Mouse (Mus musculus): ENCODE results near the gene Klf16.

The Klf16 gene

DNA sequence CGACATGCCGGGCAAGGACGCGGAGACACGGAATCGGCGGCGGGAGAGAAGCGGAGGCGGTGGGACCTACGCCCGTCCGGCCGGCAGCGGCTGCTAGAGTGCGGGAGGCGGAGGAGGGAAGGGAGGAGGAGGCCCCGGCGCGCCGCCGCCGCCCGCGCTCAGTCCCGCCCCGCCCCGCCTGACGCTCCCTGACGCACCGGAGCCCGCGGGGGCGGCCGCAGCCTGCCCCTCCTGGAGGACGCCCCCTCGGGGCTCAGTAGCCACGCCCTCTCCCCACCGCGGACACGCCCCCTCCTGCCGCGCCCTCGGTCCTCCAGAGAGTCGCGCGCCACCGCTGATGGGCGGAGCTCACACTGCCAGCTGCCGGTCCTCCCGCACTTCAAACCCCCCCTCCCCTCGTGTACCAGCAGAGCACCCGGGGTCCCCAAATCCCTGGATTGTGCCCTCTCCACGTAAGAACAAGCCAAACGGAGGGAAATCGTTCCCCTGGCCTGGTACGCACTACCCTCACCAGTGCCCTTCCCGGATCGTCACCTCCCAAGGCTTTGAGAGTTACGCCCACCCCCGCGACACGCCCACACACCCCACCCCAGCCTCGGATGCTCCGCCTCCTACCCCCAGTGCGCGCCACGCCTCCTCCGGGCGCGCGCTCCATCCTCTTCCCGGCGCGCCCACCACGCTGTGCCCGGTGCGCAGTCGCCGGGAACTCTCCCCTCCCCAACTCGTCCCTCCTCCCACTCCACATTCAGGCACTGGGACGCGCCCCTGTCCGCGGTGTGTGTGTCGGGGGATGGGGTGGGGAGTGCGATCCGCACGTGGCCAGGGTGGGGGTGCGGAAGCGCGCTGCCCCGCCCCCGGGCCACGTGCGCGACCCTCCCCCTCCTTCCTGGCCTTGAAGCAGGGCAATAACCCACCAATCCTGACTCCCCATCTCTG is at the start of gene Klf16:
Klf16 (minus strand) TSS at position 127 of the 936 bp plus-strand sequence.
- peak; percentile 96 for DNase-seq (ENCODE audit: low spot score)

GRCm38 (mm10) chr10:80625764-80626163 is 48.6 kb upstream of the Klf16 start:
- DNase-seq (ENCODE audit: low spot score): no peak

- no peak for DNase-seq (ENCODE audit: low spot score)
Measured at GRCm38 (mm10) chr10:80623457-80624191, 46.5 kb upstream of the Klf16 start.

DNA sequence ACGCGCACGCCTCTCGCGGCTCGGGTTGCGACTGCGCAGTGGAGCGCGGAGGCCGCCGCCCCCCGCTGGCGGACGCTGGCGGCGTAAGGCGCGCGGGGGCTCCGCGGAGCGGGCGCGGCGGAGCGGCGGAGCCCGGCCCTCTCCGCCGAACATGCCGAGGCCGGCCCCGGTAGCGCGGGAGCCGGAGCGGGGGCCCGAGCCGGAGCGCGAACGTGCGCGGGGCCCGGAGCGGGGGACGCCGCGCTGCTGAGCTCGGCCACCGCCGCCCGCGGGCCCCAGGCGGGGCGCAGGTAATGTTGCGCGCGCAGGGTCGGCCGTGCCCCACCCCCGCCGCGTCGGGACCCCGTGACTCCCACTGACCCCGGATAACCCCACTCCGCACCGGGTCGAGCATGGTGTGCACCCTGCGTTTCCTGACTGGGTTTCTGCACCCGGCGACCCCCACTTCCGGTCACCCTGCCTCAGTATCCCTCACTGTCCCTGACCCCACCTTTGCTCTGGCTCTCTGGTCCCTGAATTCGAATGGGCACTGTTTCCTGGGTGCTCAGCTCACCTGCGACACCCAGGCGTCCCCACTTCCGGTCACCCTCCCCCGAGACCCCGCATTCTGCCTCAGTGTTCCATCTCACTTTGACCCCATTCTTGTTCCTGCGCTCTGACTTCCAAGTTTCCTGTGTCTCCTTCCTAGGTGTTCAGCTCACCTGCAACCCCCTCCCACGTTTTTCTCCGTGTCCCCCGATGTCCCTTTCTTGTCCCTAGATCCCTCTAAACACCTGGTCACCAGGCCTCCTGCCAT is 45.7 kb upstream of the Klf16 start, which contains the start of gene Csnk1g2:
Csnk1g2 (plus strand) TSS at position 178 of the 796 bp plus-strand sequence.
- DNase-seq (ENCODE audit: low spot score): no peak

GRCm38 (mm10) chr10:80621940-80622660 is 45.0 kb upstream of the Klf16 start:
- DNase-seq (ENCODE audit: low spot score): peak; percentile 98

DNA sequence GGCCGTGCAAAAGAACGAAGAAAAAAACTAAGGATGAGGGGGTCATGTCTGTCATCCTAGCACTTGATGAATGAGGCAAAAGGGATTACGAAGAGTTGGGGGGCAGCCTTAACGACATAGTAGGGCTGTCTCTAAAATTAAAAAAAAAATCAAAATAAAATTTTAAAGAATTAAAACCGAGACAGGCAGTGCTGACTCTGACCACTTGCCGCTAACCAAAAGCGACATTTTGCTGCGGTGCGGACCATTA is 44.5 kb upstream of the Klf16 start:
- DNase-seq (ENCODE audit: low spot score): no peak

- DNase-seq (ENCODE audit: low spot score): no peak
Measured at GRCm38 (mm10) chr10:80620796-80621689, 43.9 kb upstream of the Klf16 start.

DNA sequence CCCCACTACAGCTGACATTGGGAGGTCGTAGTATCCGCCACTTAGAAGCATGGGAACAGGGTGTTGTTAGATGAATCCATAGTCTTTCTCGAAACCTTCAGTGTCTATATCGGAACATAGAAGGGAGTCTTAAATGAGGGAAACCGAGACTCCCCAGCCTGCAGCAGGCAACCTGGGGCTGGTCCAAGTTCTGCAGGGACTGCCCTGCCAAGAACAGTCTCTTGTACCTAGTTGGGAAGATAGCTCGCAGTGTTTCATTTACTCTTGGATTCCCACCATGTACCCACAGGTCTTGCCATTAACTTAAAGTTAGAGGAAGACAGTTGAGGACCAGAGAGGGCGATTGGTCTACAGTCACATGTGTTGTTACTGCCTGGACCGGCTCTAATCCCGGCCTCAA is 43.2 kb upstream of the Klf16 start:
- DNase-seq (ENCODE audit: low spot score): no peak

DNA sequence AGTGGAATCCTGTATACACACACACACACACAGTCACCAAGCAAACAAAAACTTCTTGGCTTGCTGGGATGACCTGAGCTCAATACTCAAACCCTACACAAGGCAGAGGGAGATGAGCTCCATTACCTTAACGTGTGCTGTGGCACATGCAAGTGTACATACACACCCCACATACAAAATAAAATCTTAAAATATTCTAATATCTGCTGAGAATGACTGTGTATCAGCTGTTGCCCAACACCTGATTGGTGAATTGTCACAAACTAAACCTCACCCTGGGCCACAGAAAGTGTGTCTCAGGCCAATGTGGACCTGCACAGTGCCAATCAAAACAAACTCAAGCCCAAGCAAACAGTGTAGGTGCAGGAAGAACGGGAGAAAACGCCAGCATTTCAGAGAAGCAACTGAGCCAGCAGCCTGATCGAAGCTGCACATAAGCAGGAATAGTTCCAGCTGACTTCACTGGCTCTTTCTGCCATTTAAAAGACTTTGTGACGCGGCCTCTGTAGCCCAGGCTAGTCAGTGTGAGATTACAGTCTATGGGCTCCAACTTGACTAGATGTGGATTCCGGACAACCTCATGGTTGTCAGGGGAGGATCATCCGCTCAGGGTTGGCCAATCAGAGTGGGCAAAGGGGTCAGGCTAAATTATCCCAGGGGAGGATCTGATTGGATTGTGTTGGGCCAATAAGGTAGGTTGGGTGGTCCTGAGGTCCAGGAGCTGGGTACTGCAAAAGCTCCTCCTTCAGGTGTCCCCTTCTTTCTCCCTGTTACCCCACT is 42.5 kb upstream of the Klf16 start:
- no peak for DNase-seq (ENCODE audit: low spot score)

- no peak for DNase-seq (ENCODE audit: low spot score)
Measured at GRCm38 (mm10) chr10:80618181-80618580, 41.1 kb upstream of the Klf16 start.

- DNase-seq (ENCODE audit: low spot score): no peak
Measured at GRCm38 (mm10) chr10:80614351-80614750, 37.2 kb upstream of the Klf16 start.

- DNase-seq (ENCODE audit: low spot score): no peak
Measured at GRCm38 (mm10) chr10:80613821-80614220, 36.7 kb upstream of the Klf16 start.

GRCm38 (mm10) chr10:80611905-80612304 is 34.8 kb upstream of the Klf16 start:
- DNase-seq (ENCODE audit: low spot score): no peak

DNA sequence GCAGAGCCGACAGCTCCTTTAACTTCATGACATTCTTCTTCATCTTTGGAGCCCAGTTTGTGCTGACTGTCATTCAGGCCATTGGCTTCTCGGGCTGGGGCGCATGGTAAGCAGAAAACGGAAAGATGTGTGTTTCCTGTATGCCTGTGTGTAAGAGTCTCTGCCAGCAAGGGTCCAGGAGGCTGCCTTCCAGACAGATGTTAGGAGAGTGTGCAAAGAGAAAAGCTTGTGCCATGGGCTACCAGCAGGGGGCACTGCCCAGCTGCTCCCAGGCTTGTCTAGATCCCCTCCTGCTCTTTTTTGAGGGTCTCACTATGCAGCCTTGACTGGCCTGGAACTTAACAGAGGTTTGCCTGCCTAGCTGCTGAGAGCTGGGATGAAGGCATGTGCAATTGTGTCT is 33.9 kb upstream of the Klf16 start:
- no peak for DNase-seq (ENCODE audit: low spot score)

- no peak for DNase-seq (ENCODE audit: low spot score)
Measured at GRCm38 (mm10) chr10:80610116-80610785, 33.1 kb upstream of the Klf16 start.

- no peak for DNase-seq (ENCODE audit: low spot score)
Measured at GRCm38 (mm10) chr10:80609269-80609924, 32.3 kb upstream of the Klf16 start.

GRCm38 (mm10) chr10:80608435-80608834 is 31.3 kb upstream of the Klf16 start:
- DNase-seq (ENCODE audit: low spot score): no peak

GRCm38 (mm10) chr10:80606737-80607350 is 29.7 kb upstream of the Klf16 start:
- DNase-seq (ENCODE audit: low spot score): no peak
